Mouse (Mus musculus) heart, embryonic 13.5 days (tissue): Measurements from ENCODE around the gene B430306N03Rik. TPM values are rescaled to one million over a fixed set of nuclear protein-coding genes. Genes with fewer than 3 reads are reported as not detected.
"Not testable (repeated sequence)": the region's sequence is repeated elsewhere in the genome, so short reads cannot be mapped to it uniquely, and the experiment has no call there.

ENCODE experiments used
- ATAC-seq: fragments of 200-750 bp; cut with Nextera tagmentation; 2 replicates; pipeline ENCODE4 v1.8.0; 2017; ENCODE audit warnings: moderate TSS enrichment; ENCODE audit not compliant: insufficient number of reproducible peaks, low FRiP score, low TSS enrichment; ENCODE audit errors: extremely low read depth
- H3K27ac ChIP-seq: fragments of 300-500 bp; sonication (generic); replicated peaks from 2 replicates; pipeline ENCODE4 v1.5.1; 2015; ENCODE audit warnings: moderate library complexity, mild to moderate bottlenecking, inconsistent platforms
- H3K27me3 ChIP-seq: fragments of 300-500 bp; sonication (generic); replicated peaks from 2 replicates; pipeline ENCODE4 v1.6.1; 2015; ENCODE audit warnings: mild to moderate bottlenecking, inconsistent platforms
- H3K36me3 ChIP-seq: fragments of 300-500 bp; sonication (generic); 2 replicates; pipeline ENCODE4 v1.6.1; 2015; ENCODE audit warnings: mild to moderate bottlenecking, inconsistent platforms
- H3K4me1 ChIP-seq: fragments of 300-500 bp; sonication (generic); 2 replicates; pipeline ENCODE4 v1.6.1; 2015; ENCODE audit warnings: inconsistent platforms
- H3K4me2 ChIP-seq: fragments of 300-500 bp; sonication (generic); 2 replicates; pipeline ENCODE4 v1.6.1; 2015; ENCODE audit warnings: inconsistent platforms, mild to moderate bottlenecking, moderate library complexity
- H3K4me3 ChIP-seq: fragments of 300-500 bp; sonication (generic); 2 replicates; pipeline ENCODE4 v1.5.1; 2015; ENCODE audit warnings: moderate library complexity, mild to moderate bottlenecking, inconsistent platforms
- H3K9ac ChIP-seq: fragments of 300-500 bp; sonication (generic); 2 replicates; pipeline ENCODE4 v1.6.1; 2015; ENCODE audit warnings: inconsistent platforms, mild to moderate bottlenecking, moderate library complexity
- H3K9me3 ChIP-seq: fragments of 300-500 bp; sonication (generic); 2 replicates; pipeline ENCODE4 v1.6.1; 2016; ENCODE audit warnings: inconsistent platforms
- WGBS: fragments of 180-500 bp; shearing (Covaris S2); methylation state at CpG from one replicate; pipeline ENCODE4 v1.1.7; 2015; ENCODE audit warnings: mixed read lengths; 5-methylcytosine and 5-hydroxymethylcytosine counted together
- polyA plus RNA-seq: library from polyadenylated mRNA; unstranded; fragments of >200 nt; fragmentation: Nextera tagmentation; extraction: Ambion mirVana; gene quantifications from 2 replicates; pipeline ENCODE4 v1.2.1, GENCODE M21; 2015

The B430306N03Rik gene
- polyA plus RNA-seq, 1 experiment from 2014 or later, result 0.24 TPM

GRCm38 (mm10) chr17:48343065-48343464 is 27.1 kb downstream of the B430306N03Rik start:
- H3K27me3 ChIP-seq, result no peaks in the 10 kb centered on the region; the same call in 1 of the 2 replicates
- H3K4me2 ChIP-seq, result no peak overlapping the region
- H3K9me3 ChIP-seq, result no peaks in the 10 kb centered on the region
- no peaks in the 10 kb centered on the region for H3K36me3 ChIP-seq
- no peak overlapping the region for H3K9ac ChIP-seq
- H3K27ac ChIP-seq, result no peak overlapping the region
- no peak overlapping the region for H3K4me3 ChIP-seq
- WGBS, result 68% methylated on average over 2 of the region's 2 CpGs
- H3K4me1 ChIP-seq, result 0 out of 2 replicates have a peak, but pooled peaks cover 3% of the 10 kb centered on the region
- ATAC-seq, result no peak

GRCm38 (mm10) chr17:48345824-48346223 is 29.9 kb downstream of the B430306N03Rik start:
- H3K4me1 ChIP-seq, result no peaks in the 10 kb centered on the region
- ATAC-seq, result no peak
- no peaks in the 10 kb centered on the region for H3K36me3 ChIP-seq
- H3K4me2 ChIP-seq, result no peak overlapping the region
- H3K9ac ChIP-seq, result no peak overlapping the region
- H3K27ac ChIP-seq, result no peak overlapping the region
- no peaks in the 10 kb centered on the region for H3K9me3 ChIP-seq
- H3K27me3 ChIP-seq, result no peaks in the 10 kb centered on the region; the same call in 1 of the 2 replicates
- WGBS, result 66% methylated on average over 4 of the region's 4 CpGs
- H3K4me3 ChIP-seq, result no peak overlapping the region

GRCm38 (mm10) chr17:48346231-48346630 is 30.3 kb downstream of the B430306N03Rik start, which contains the start of gene Trem2:
Gene Trem2, plus strand, starts transcription at chr17:48346401.
- Histone ChIP-seq H3K27ac (no peak within 1 kb of the TSS), H3K36me3 (no peaks in the 10 kb centered on the region), H3K4me1 (no peaks in the 10 kb centered on the region), H3K4me3 (no peak within 1 kb of the TSS), H3K9ac (no peak within 1 kb of the TSS), H3K9me3 (no peaks in the 10 kb centered on the region), H3K27me3 (no peaks in the 10 kb centered on the region; the same call in 1 of the 2 replicates), H3K4me2 (no peak within 1 kb of the TSS)
- 64% methylated on average over 5 of the region's 5 CpGs for WGBS
- no peak for ATAC-seq

GRCm38 (mm10) chr17:48346834-48347233 is 30.9 kb downstream of the B430306N03Rik start:
- 57% methylated on average over 4 of the region's 4 CpGs for WGBS
- no peak overlapping the region for H3K4me2 ChIP-seq
- H3K9me3 ChIP-seq, result no peaks in the 10 kb centered on the region
- H3K4me3 ChIP-seq, result no peak overlapping the region
- no peak overlapping the region for H3K27ac ChIP-seq
- no peaks in the 10 kb centered on the region for H3K4me1 ChIP-seq
- no peak overlapping the region for H3K9ac ChIP-seq
- ATAC-seq, result no peak
- H3K27me3 ChIP-seq, result no peaks in the 10 kb centered on the region; the same call in 1 of the 2 replicates
- no peaks in the 10 kb centered on the region for H3K36me3 ChIP-seq

- Histone ChIP-seq H3K4me3 (no peak overlapping the region), H3K4me1 (no peaks in the 10 kb centered on the region), H3K4me2 (no peak overlapping the region), H3K27me3 (no peaks in the 10 kb centered on the region; the same call in 1 of the 2 replicates), H3K9ac (no peak overlapping the region), H3K9me3 (no peaks in the 10 kb centered on the region), H3K36me3 (no peaks in the 10 kb centered on the region), H3K27ac (no peak overlapping the region)
- 59% methylated on average over 2 of the region's 2 CpGs for WGBS
- ATAC-seq, result no peak
Measured at GRCm38 (mm10) chr17:48347287-48347686, 31.3 kb downstream of the B430306N03Rik start.

- no peak overlapping the region for H3K4me3 ChIP-seq
- no peak overlapping the region for H3K27ac ChIP-seq
- H3K9me3 ChIP-seq, result no peaks in the 10 kb centered on the region
- WGBS, result 70% methylated on average over 5 of the region's 5 CpGs
- no peak for ATAC-seq
- no peaks in the 10 kb centered on the region for H3K4me1 ChIP-seq
- H3K4me2 ChIP-seq, result no peak overlapping the region
- H3K27me3 ChIP-seq, result no peaks in the 10 kb centered on the region; the same call in 1 of the 2 replicates
- no peak overlapping the region for H3K9ac ChIP-seq
- H3K36me3 ChIP-seq, result no peaks in the 10 kb centered on the region
Measured at GRCm38 (mm10) chr17:48350681-48351193, 34.8 kb downstream of the B430306N03Rik start.

- H3K36me3 ChIP-seq, H3K9ac ChIP-seq, H3K27me3 ChIP-seq, H3K4me3 ChIP-seq, H3K9me3 ChIP-seq, ATAC-seq, H3K27ac ChIP-seq, H3K4me1 ChIP-seq, H3K4me2 ChIP-seq: not testable (repeated sequence)
- WGBS, result 71% methylated on average over 7 of the region's 7 CpGs
Measured at GRCm38 (mm10) chr17:48352976-48353375, 37.0 kb downstream of the B430306N03Rik start.

GRCm38 (mm10) chr17:48355822-48356221 is 39.9 kb downstream of the B430306N03Rik start:
- no peak overlapping the region for H3K27ac ChIP-seq
- no peaks in the 10 kb centered on the region for H3K27me3 ChIP-seq
- H3K36me3 ChIP-seq, result no peaks in the 10 kb centered on the region
- H3K4me1 ChIP-seq, result peaks cover 4% of the 10 kb centered on the region; the same call in 1 of the 2 replicates
- no peak overlapping the region for H3K4me2 ChIP-seq
- H3K9ac ChIP-seq, result no peak overlapping the region
- 74% methylated on average over 3 of the region's 3 CpGs for WGBS
- no peak overlapping the region for H3K4me3 ChIP-seq
- ATAC-seq, result no peak
- H3K9me3 ChIP-seq, result no peaks in the 10 kb centered on the region

- no peaks in the 10 kb centered on the region for H3K36me3 ChIP-seq
- H3K4me3 ChIP-seq, result no peak overlapping the region
- peaks cover 19% of the 10 kb centered on the region for H3K4me1 ChIP-seq
- H3K27me3 ChIP-seq, result no peaks in the 10 kb centered on the region
- H3K27ac ChIP-seq, result no peak overlapping the region
- H3K4me2 ChIP-seq, result no peak overlapping the region
- H3K9me3 ChIP-seq, result no peaks in the 10 kb centered on the region
- WGBS, result 52% methylated on average over 2 of the region's 2 CpGs
- no peak for ATAC-seq
- H3K9ac ChIP-seq, result no peak overlapping the region
Measured at GRCm38 (mm10) chr17:48357892-48358291, 42.0 kb downstream of the B430306N03Rik start.

GRCm38 (mm10) chr17:48359616-48360015 is 43.7 kb downstream of the B430306N03Rik start, which contains the start of gene Treml1:
Gene Treml1, plus strand, starts transcription at chr17:48359916.
- ATAC-seq, result no peak
- Histone ChIP-seq H3K36me3 (no peaks in the 10 kb centered on the region), H3K9ac (no peak within 1 kb of the TSS), H3K27ac (no peak within 1 kb of the TSS), H3K9me3 (no peaks in the 10 kb centered on the region), H3K4me3 (no peak within 1 kb of the TSS), H3K4me1 (peaks cover 35% of the 10 kb centered on the region), H3K27me3 (no peaks in the 10 kb centered on the region), H3K4me2 (no peak within 1 kb of the TSS)
- 64% methylated on average over 7 of the region's 7 CpGs for WGBS

GRCm38 (mm10) chr17:48360462-48360861 is 44.5 kb downstream of the B430306N03Rik start:
- no peaks in the 10 kb centered on the region for H3K9me3 ChIP-seq
- no peak overlapping the region for H3K4me3 ChIP-seq
- no peak overlapping the region for H3K4me2 ChIP-seq
- no peak overlapping the region for H3K27ac ChIP-seq
- H3K27me3 ChIP-seq, result no peaks in the 10 kb centered on the region
- ATAC-seq, result no peak
- 35% methylated on average over 4 of the region's 4 CpGs for WGBS
- peaks cover 37% of the 10 kb centered on the region for H3K4me1 ChIP-seq
- no peaks in the 10 kb centered on the region for H3K36me3 ChIP-seq
- no peak overlapping the region for H3K9ac ChIP-seq

GRCm38 (mm10) chr17:48362346-48362745 is 46.4 kb downstream of the B430306N03Rik start:
- no peaks in the 10 kb centered on the region for H3K9me3 ChIP-seq
- H3K27ac ChIP-seq, result peak overlapping the region; percentile 74
- 0 out of 2 replicates have a peak overlapping the region, but pooled peaks have one; percentile 48 for H3K9ac ChIP-seq
- no peak overlapping the region for H3K4me3 ChIP-seq
- no peaks in the 10 kb centered on the region for H3K27me3 ChIP-seq
- no peak for ATAC-seq
- peak overlapping the region; percentile 54 for H3K4me2 ChIP-seq
- H3K4me1 ChIP-seq, result peaks cover 46% of the 10 kb centered on the region
- WGBS, result 31% methylated on average over 3 of the region's 3 CpGs
- no peaks in the 10 kb centered on the region for H3K36me3 ChIP-seq
